Mouse (Mus musculus) heart, postnatal 4 days (tissue): Measurements from ENCODE around the gene Xxylt1. TPM values are rescaled to one million over a fixed set of nuclear protein-coding genes. Genes with fewer than 3 reads are reported as not detected.

Source experiments
- DNase-seq: peaks from one replicate; pipeline ENCODE4 v3.0.0; 2021
- total RNA-seq, 2 experiments: library from RNA; stranded (reverse); gene quantifications; 2 replicates each; pipeline ENCODE4 v1.2.3; 2021

Xxylt1 gene
- total RNA-seq, 2 experiments from 2014 or later, result 15.9 to 17.3 TPM

DNA sequence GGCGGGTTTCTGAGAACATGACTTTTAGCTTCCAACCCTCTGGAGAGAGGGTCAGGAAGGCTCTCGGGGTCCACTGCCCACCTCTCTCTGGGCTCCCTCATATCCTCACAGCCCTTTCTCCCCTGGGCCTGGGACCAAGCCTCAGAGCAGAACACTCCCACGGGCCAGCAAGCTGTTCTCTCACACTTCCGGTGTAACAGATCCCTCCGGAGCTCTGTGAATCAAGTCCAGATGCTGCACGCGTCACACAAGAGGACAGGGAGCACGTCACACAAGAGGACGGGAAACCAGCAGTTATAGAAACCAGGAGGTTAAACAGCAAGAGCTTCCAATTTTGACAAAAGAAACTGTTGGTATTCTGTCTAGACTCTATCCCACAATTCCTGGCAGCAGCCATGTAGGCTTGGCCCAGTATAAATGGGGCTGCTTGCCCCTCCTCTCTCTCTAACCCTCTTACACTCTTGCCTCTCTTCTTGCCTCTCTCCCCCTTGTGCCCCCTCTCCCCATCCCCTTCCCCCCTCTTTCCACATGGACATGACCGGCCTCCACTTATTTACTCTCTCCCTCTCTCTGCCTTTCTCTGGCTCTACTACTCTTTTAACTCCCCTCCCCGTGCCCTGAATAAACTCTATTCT is 19.9 kb downstream of the Xxylt1 start:
- peak; percentile 63 for DNase-seq

- no peak for DNase-seq
These were observed 20.5 kb downstream of the Xxylt1 start for GRCm38 (mm10) chr16:31060714-31061113.

DNA sequence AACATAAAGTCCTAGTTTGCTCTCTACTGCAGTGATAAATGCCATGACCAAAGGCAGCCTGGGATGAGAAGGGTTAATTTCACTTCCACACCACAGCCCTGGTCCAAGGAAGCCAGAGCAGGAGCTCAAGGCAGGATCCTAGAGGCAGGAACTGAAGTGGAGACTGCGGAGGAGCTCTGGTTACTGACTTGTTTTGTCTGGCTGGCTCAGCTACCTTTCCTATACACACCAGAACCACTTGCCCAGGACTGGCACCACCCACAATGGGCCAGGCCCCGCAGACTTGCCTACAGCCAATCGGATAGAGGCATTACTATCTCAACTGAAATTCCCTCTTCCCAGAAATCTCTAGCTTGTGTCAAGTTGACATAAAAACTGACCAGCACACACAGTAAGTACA is 21.0 kb downstream of the Xxylt1 start:
- DNase-seq, result no peak

GRCm38 (mm10) chr16:31059730-31060129 is 21.5 kb downstream of the Xxylt1 start:
- no peak for DNase-seq

DNA sequence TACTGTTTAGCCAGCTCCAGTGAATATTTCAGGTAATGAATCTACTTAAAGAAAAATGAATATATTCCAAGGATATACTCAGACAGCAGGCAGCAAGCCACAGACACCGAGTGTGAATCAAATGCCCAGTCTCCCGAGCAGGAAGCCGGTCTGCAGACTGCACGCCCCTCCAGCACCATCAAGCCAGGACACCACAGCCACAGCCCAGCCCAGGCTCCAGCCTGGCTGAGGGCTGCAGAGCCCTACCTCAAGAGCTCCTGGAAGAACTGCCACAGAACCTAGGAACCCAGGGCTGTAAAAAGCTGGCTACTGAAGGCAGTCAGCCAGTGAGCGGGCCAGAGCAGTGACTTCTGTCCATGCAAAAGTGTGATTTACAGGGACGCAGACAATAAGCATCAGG is 28.4 kb downstream of the Xxylt1 start:
- peak; percentile 23 for DNase-seq

DNA sequence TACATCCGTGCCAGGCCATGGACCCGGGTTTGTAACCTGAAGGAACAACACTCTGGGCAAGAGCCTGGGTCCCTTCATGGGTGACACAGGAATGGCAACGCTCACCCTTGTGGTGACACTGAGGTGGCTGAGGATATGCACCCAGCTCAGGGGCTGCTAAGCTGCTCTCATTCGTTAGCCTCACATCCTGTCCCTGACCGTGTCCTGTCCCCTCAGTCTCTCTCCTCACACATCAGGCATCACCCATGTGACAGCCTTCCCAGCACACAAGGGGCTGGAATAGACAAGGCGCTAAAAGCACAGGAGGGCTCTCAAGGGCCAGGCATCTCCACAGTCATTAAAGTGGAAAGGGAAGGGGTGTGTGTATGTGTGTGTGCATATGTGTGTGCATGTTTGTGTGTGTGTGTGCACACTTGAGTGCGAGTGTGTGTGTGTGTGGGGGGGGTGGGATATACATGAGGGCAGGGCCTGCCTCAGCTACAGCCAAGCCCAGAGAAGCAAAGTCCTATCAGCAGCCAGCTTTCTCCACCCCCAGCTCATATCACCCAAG is 29.0 kb downstream of the Xxylt1 start:
- DNase-seq, result no peak

DNA sequence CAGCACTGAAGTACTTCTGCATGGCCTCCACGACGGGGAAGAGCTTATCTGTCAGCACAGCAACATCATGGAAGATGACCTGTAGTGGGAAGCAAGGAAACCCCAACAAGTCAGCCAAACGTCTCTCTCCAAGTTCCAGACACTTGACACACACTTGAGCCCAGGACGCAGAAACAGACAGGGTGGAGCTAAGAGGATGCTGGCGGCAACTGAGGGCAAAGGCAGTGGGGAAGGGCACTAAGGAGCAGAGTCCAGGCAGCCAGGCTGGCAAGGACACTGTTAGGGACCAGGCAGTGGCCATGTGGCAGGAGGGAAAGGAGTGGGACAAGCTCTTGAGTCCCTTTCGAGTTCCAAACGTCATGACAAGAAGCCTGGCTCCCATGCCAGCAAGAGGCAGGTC is 30.5 kb downstream of the Xxylt1 start:
- no peak for DNase-seq

- DNase-seq, result no peak
These were observed 33.0 kb downstream of the Xxylt1 start for GRCm38 (mm10) chr16:31048194-31048593.

GRCm38 (mm10) chr16:31047186-31047898 is 33.9 kb downstream of the Xxylt1 start:
- no peak for DNase-seq

- peak; percentile 31 for DNase-seq
These were observed 35.0 kb downstream of the Xxylt1 start for GRCm38 (mm10) chr16:31046217-31046659.

GRCm38 (mm10) chr16:31045211-31045610 is 36.0 kb downstream of the Xxylt1 start:
- DNase-seq, result no peak

GRCm38 (mm10) chr16:31043136-31043535 is 38.1 kb downstream of the Xxylt1 start:
- no peak for DNase-seq

DNA sequence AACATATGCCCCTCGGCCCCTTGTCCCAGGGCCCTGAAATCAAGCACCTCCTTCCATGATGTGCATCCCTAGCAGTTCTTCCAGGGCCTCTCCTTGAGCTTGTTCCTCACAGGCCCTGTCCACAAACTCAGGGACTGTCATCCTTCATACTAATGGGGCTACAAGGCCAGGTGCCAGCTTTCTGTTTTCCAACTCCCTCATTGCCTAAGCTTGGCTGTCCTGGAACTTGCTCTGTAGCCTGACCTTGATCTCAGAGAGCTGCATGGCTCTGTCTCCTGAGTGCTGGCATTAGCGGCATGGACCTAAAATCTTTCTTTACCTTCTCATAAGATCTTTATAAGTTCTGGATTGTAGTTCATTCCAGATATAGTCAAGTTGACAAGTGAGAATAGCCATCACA is 39.7 kb downstream of the Xxylt1 start:
- DNase-seq, result no peak

DNA sequence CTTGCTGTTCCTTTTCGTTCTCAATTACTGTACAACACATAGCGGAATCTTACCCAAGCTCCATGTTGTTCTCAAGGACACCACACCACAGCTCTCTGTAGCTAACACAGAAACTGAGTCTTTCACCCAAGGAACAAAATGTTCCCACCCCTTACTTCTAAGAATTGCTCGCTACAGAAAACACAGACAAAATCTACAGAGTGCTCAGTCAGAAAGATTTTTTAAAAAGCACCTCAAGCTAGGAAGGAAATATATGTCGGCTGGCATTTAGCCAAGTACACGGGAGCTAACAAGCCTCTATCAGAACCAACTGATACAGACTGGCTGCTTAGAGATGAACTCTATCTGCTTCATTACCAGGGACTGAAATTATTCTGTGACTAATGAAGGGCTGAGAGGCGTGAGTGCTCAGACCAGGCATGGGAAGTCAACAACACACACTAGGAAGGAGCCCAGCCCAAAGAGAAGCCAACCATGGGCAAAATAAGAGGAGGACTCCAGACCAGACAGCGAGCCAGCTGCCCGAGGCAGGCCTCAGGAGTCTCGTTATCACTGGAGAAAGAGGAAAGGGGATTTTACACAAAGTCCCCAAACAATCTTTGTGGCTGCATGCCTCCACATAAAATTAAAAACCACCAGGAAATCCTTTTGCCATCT is 41.3 kb downstream of the Xxylt1 start:
- DNase-seq, result no peak

GRCm38 (mm10) chr16:31037431-31037830 is 43.8 kb downstream of the Xxylt1 start:
- no peak for DNase-seq

- DNase-seq, result no peak
These were observed 45.5 kb downstream of the Xxylt1 start for GRCm38 (mm10) chr16:31035651-31036245.

GRCm38 (mm10) chr16:31035235-31035634 is 46.0 kb downstream of the Xxylt1 start:
- DNase-seq, result no peak

DNA sequence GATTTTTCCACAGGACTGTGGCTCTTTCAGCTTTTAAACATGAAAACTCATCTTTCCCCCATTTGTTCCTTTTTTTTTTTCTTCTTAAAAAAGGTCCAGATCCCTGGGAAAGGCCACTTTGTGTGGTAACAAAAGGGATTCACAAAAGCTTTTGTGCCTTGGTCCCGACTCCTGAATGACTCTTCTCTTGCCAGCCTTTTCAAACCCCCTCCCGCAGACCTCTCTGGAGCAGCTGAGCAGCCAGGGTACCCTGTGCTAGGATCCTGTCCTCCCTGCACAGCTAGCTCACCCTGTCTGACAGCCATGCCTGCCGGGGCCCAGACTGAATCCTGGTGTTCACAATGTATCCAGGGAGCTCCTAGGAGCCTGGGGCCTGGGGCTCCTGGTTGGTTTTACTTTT is 47.2 kb downstream of the Xxylt1 start:
- DNase-seq, result no peak

DNA sequence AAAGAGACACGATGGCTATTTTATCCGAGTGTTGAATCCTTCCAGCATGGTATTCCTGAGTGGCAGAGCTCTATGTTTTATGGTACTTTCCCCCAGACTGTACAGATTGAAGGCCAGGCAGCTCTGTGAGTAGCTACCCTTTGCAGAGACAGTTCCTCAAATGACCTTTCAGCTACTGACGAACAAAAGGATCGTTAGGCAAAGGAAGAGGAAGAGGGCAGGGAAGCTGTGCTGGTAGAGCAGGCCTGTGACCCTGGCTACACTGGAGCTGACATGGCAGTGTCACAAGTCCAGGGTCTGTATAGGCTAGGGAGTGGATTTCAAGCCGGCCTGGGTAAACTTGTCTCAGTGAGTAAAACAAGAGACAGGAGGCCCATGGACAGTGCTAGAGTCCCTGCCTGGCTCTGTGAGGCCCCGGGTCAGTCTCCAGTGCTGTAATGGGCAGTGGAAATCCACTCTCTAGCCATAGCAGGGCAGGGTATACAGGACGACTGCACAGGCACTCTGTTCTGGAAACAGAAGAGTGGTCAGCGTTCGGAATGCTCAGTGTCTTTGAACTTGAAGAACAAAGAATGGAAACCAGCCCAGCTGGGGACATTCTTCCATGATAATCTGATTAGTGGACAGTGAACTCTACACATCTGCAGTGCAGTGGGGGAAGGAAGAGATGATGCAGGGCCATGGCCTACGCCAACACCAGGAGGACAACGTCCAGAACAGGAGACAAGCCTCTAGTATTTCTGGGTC is 51.3 kb downstream of the Xxylt1 start:
- DNase-seq, result no peak

DNA sequence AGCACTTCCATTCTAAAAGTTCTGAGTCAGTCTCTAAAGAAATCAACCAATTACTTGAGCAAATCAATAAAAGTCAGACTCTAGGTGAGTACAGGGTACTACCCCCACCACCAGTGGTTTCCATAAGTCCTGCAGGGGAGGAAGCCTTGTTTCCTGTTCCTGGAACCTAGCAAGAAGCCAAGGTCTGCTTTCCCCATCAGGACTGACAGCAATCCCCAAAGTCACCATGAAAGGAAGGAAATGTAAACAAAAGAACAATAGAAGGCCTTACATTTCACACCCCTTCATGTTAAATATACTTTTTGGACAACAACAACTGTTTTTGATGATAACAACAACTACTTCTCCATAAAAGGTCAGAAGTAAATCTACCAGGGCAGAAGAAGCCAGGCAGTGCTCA is 53.6 kb downstream of the Xxylt1 start:
- DNase-seq, result no peak

DNA sequence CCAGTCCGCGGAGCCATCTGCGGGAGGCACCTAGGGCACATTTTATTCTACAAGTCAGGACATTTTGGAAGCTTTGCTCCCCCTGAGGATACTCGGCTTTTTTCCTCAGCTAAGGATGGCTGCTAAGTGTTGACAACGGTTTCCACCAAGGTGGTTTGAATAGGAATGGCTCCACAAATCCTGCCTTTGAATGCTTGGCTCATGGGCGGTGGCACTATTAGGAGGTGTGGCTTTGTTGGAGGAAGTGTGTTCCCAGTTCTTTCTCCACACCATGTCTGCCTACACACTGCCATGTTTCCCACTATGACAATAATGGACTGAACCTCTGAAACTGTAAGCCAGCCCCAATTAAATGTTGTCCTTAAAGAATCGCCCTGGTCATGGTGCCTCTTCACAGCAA is 55.7 kb downstream of the Xxylt1 start:
- DNase-seq, result no peak

GRCm38 (mm10) chr16:31024997-31025396 is 56.2 kb downstream of the Xxylt1 start:
- no peak for DNase-seq
